Mouse (Mus musculus): ENCODE results near the gene Actr2. TPM values are rescaled to one million over a fixed set of nuclear protein-coding genes. Genes with fewer than 3 reads are reported as not detected.
"Not testable (repeated sequence)": the region's sequence is repeated elsewhere in the genome, so short reads cannot be mapped to it uniquely, and the experiment has no call there.

The Actr2 gene
- polyA plus RNA-seq, 1 experiment from 2014 or later, result 120 TPM

DNA sequence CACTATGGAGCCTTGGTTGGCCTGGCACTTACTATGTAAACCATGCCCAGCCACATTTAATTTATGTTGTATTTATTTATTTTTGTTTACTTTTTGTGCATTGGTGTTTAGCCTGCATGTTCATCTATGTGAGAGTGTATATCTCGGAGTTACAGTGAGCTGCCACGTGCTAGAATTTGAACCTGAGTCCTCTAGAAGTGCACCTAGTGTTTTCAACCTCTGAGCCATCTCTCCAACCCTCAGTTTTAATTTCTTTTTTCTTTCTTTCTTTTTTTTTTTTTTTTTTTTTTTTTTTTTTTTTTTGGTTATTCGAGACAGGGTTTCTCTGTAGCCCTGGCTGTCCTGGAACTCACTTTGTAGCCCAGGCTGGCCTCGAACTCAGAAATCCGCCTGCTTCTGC lies 81.7 kb downstream of the Actr2 start:
- WGBS, result 90% methylated on average over 5 of the region's 5 CpGs

DNA sequence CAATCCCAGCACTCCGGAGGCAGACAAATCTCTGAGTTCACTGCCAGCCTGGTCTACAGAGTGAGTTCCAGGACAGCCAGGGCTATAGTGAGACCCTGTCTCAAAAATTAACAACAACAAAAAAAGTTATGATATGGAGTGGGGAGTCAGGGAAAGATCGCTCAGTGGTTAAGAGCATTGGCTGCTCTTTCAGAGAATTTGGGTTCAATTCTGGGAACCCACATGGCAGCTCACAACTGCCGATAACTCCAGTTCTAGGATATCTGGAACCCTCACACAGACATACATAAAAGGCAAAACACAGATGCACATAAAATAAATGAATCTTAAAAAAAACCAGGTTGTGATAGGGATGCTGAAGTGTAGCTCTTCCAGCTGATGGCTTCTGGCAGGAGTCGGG lies 83.7 kb downstream of the Actr2 start:
- Histone ChIP-seq H3K27ac (ENCODE audit: low read length) (no peak overlapping the region), H3K9me3 (ENCODE audit: control insufficient read depth, low read length) (0 out of 2 replicates have a peak, but pooled peaks cover 3% of the 10 kb centered on the region), H3K9ac (ENCODE audit: low read length) (no peak overlapping the region), H3K36me3 (ENCODE audit: control insufficient read depth, insufficient read depth, low read length) (no peaks in the 10 kb centered on the region; the same call in 1 of the 2 replicates), H3K4me1 (replicated peaks; ENCODE audit: control insufficient read depth, insufficient read depth, low read length) (no peaks in the 10 kb centered on the region), H3K27me3 (ENCODE audit: control insufficient read depth, insufficient read depth, low read depth, low read length) (no peaks in the 10 kb centered on the region), H3K4me2 (ENCODE audit: low read depth, low read length) (no peak overlapping the region), H3K4me3 (ENCODE audit: low read length) (no peak overlapping the region)
- WGBS, result 86% methylated on average over 4 of the region's 4 CpGs
- ATAC-seq (ENCODE audit: low read depth), result no peak

More for the DNA sequence above, 81.7 kb downstream of the Actr2 start:
- H3K9me3 ChIP-seq (ENCODE audit: control insufficient read depth, low read length); H3K4me1 ChIP-seq (replicated peaks; ENCODE audit: control insufficient read depth, insufficient read depth, low read length); H3K4me2 ChIP-seq (ENCODE audit: low read depth, low read length); H3K36me3 ChIP-seq (ENCODE audit: control insufficient read depth, insufficient read depth, low read length); H3K9ac ChIP-seq (ENCODE audit: low read length); H3K27me3 ChIP-seq (ENCODE audit: control insufficient read depth, insufficient read depth, low read depth, low read length); ATAC-seq (ENCODE audit: low read depth); H3K27ac ChIP-seq (ENCODE audit: low read length); H3K4me3 ChIP-seq (ENCODE audit: low read length): not testable (repeated sequence)

DNA sequence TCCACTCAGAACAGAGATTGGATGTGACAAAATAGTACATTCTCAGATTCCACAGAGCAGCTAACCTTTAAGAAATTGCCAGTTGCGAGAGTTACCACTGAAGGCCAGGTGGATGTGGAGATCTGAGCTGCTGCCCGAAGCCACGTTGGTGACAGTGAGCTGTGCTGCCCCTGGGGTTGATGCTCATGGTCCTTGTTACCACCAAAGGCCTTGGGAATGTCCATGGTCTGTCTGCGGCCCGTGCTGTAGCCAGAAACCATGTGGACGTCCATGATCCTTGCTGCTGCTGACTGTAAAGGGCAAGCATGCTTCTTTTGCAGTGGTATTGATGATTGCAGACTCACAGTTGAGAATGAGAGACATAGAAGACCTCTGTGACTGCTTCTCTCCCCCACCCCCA lies 84.3 kb downstream of the Actr2 start:
- H3K4me3 ChIP-seq (ENCODE audit: low read length), result no peak overlapping the region
- 0 out of 2 replicates have a peak, but pooled peaks cover 3% of the 10 kb centered on the region for H3K9me3 ChIP-seq (ENCODE audit: control insufficient read depth, low read length)
- H3K27me3 ChIP-seq (ENCODE audit: control insufficient read depth, insufficient read depth, low read depth, low read length), result no peaks in the 10 kb centered on the region
- ATAC-seq (ENCODE audit: low read depth), result no peak
- H3K36me3 ChIP-seq (ENCODE audit: control insufficient read depth, insufficient read depth, low read length), result no peaks in the 10 kb centered on the region; the same call in 1 of the 2 replicates
- H3K4me1 ChIP-seq (replicated peaks; ENCODE audit: control insufficient read depth, insufficient read depth, low read length), result no peaks in the 10 kb centered on the region
- WGBS, result 84% methylated on average over 6 of the region's 6 CpGs
- H3K4me2 ChIP-seq (ENCODE audit: low read depth, low read length), result no peak overlapping the region
- H3K27ac ChIP-seq (ENCODE audit: low read length), result no peak overlapping the region
- H3K9ac ChIP-seq (ENCODE audit: low read length), result no peak overlapping the region

DNA sequence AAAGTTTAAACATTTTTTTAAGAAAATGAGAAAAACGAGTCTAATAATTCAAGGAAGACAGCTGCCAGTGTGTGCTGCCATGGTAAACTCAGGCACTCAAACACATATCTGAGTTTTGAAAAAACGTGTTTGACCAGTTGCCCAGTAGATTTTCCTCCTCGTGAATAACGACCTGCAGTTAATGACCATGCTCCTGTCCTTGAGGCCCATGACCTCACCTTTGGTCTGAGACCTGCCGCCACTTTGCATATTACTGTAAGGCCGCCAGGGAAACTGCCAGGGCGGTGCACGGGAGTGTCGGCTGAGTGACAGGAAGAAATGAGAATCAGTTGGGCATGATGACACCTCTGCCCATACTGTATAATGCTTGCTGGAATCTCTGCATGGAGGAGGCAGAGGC lies 85.0 kb downstream of the Actr2 start:
- no peak overlapping the region for H3K4me2 ChIP-seq (ENCODE audit: low read depth, low read length)
- H3K36me3 ChIP-seq (ENCODE audit: control insufficient read depth, insufficient read depth, low read length), result no peaks in the 10 kb centered on the region; the same call in 1 of the 2 replicates
- H3K27ac ChIP-seq (ENCODE audit: low read length), result no peak overlapping the region
- no peaks in the 10 kb centered on the region for H3K27me3 ChIP-seq (ENCODE audit: control insufficient read depth, insufficient read depth, low read depth, low read length)
- H3K9me3 ChIP-seq (ENCODE audit: control insufficient read depth, low read length), result 0 out of 2 replicates have a peak, but pooled peaks cover 3% of the 10 kb centered on the region
- no peak overlapping the region for H3K4me3 ChIP-seq (ENCODE audit: low read length)
- no peak for ATAC-seq (ENCODE audit: low read depth)
- H3K4me1 ChIP-seq (replicated peaks; ENCODE audit: control insufficient read depth, insufficient read depth, low read length), result no peaks in the 10 kb centered on the region
- H3K9ac ChIP-seq (ENCODE audit: low read length), result no peak overlapping the region
- 67% methylated on average over 9 of the region's 9 CpGs for WGBS

DNA sequence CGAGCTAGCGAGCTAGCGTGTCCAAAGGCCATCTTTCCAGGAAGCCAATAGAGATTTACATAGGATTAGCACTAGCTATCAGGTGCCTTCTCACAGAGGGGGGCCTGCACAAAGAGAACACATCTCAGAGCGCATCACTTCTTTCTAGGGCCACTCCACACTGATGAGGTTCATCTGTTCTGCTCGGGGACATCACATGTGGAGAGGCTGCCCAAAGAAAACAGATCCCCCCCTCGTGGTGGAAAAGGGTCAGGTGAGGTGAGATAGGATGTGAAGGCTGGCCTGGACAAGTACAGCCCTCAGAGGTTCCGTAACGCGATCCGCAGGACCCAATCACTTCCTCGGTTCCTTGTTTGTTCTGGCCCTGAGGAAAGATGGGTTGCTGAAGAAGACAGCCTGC lies 86.8 kb downstream of the Actr2 start:
- ATAC-seq (ENCODE audit: low read depth), result no peak
- H3K9me3 ChIP-seq (ENCODE audit: control insufficient read depth, low read length), result peaks cover 9% of the 10 kb centered on the region
- no peaks in the 10 kb centered on the region for H3K4me1 ChIP-seq (replicated peaks; ENCODE audit: control insufficient read depth, insufficient read depth, low read length)
- peaks cover 12% of the 10 kb centered on the region for H3K36me3 ChIP-seq (ENCODE audit: control insufficient read depth, insufficient read depth, low read length)
- H3K9ac ChIP-seq (ENCODE audit: low read length), result no peak overlapping the region
- no peak overlapping the region for H3K4me3 ChIP-seq (ENCODE audit: low read length)
- WGBS, result 56% methylated on average over 11 of the region's 11 CpGs
- no peak overlapping the region for H3K4me2 ChIP-seq (ENCODE audit: low read depth, low read length)
- no peaks in the 10 kb centered on the region for H3K27me3 ChIP-seq (ENCODE audit: control insufficient read depth, insufficient read depth, low read depth, low read length)
- no peak overlapping the region for H3K27ac ChIP-seq (ENCODE audit: low read length)

DNA sequence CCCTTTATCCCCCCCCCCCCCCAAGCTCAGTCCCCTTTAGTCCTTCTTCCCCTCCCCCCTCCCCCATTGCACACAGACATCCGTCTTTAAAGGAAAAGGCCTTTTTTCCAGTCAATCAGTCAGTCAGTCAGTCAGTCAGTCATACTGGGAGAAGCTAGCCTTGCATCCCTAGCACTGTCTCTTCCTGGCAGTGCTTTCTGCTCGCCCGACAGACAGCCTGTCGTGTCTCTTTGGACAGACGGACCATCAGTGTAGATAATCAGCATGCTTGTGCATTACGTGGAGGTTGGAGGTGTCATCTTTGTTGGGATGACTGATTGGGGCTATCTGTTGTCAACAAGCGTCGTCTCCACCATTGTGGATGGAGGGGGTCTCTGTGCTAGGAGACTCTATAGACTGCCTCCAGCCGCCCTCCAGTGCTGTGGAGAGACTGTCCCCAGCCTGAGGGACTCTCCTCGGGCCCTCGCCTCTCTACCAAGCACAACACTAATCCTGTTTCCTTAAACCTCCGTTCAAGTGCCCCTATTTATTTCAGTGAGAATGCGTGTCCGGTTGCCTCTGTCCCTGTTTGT lies 89.7 kb downstream of the Actr2 start:
- Histone ChIP-seq H3K4me3 (ENCODE audit: low read length) (no peak overlapping the region), H3K36me3 (ENCODE audit: control insufficient read depth, insufficient read depth, low read length) (peaks cover 41% of the 10 kb centered on the region), H3K9ac (ENCODE audit: low read length) (no peak overlapping the region), H3K27me3 (ENCODE audit: control insufficient read depth, insufficient read depth, low read depth, low read length) (no peaks in the 10 kb centered on the region), H3K4me2 (ENCODE audit: low read depth, low read length) (no peak overlapping the region), H3K4me1 (replicated peaks; ENCODE audit: control insufficient read depth, insufficient read depth, low read length) (no peaks in the 10 kb centered on the region), H3K9me3 (ENCODE audit: control insufficient read depth, low read length) (peaks cover 36% of the 10 kb centered on the region), H3K27ac (ENCODE audit: low read length) (no peak overlapping the region)
- no peak for ATAC-seq (ENCODE audit: low read depth)
- 92% methylated on average over 14 of the region's 14 CpGs for WGBS

DNA sequence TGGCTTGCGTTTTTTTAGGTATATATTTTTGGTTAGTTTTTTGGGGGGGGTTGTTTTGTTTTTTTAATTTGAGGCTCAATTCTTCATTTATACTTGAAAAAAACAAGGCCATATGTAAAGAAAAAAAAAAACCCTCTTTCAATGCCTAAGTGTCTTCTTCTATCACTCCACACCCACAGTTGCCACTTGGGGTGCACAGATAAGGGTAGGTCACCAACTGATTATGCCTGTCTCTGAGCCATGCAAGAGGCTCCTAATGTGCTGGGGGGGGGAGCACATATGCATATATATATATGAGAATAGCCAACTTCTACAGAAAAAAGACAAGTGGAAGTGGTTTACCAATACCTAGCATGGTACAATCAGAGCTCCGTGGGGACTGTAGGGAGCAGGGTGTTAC lies 90.3 kb downstream of the Actr2 start:
- no peak overlapping the region for H3K4me2 ChIP-seq (ENCODE audit: low read depth, low read length)
- H3K27ac ChIP-seq (ENCODE audit: low read length), result no peak overlapping the region
- no peaks in the 10 kb centered on the region for H3K27me3 ChIP-seq (ENCODE audit: control insufficient read depth, insufficient read depth, low read depth, low read length)
- peaks cover 37% of the 10 kb centered on the region for H3K9me3 ChIP-seq (ENCODE audit: control insufficient read depth, low read length)
- no peak for ATAC-seq (ENCODE audit: low read depth)
- WGBS, result 87% methylated on average over 2 of the region's 2 CpGs
- H3K4me3 ChIP-seq (ENCODE audit: low read length), result no peak overlapping the region
- H3K9ac ChIP-seq (ENCODE audit: low read length), result no peak overlapping the region
- H3K4me1 ChIP-seq (replicated peaks; ENCODE audit: control insufficient read depth, insufficient read depth, low read length), result no peaks in the 10 kb centered on the region
- peaks cover 45% of the 10 kb centered on the region for H3K36me3 ChIP-seq (ENCODE audit: control insufficient read depth, insufficient read depth, low read length)

DNA sequence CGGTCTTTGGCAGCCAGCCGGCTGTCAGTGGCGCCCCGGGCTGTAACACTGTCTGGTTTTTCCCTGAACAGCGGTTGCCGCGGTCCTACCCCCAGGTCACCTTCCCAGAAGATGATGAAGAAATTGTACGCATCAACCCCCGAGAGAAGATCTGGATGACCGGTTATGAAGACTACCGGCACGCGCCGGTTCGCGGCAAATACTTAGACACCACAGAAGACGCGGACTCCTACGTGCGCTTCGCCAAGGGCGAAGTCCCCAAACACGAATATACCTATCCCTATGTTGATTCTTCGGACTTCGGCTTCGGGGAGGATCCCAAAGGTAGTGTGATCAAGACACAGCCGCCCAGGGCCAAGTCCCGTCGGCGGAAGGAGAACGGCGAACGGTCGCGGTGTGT lies 92.0 kb downstream of the Actr2 start:
- 98% methylated on average over 35 of the region's 35 CpGs for WGBS
- H3K36me3 ChIP-seq (ENCODE audit: control insufficient read depth, insufficient read depth, low read length), result peaks cover 48% of the 10 kb centered on the region
- no peak overlapping the region for H3K9ac ChIP-seq (ENCODE audit: low read length)
- no peak overlapping the region for H3K27ac ChIP-seq (ENCODE audit: low read length)
- no peak for ATAC-seq (ENCODE audit: low read depth)
- H3K4me2 ChIP-seq (ENCODE audit: low read depth, low read length), result no peak overlapping the region
- H3K4me1 ChIP-seq (replicated peaks; ENCODE audit: control insufficient read depth, insufficient read depth, low read length), result no peaks in the 10 kb centered on the region
- H3K27me3 ChIP-seq (ENCODE audit: control insufficient read depth, insufficient read depth, low read depth, low read length), result no peaks in the 10 kb centered on the region
- no peak overlapping the region for H3K4me3 ChIP-seq (ENCODE audit: low read length)
- H3K9me3 ChIP-seq (ENCODE audit: control insufficient read depth, low read length), result peaks cover 37% of the 10 kb centered on the region

DNA sequence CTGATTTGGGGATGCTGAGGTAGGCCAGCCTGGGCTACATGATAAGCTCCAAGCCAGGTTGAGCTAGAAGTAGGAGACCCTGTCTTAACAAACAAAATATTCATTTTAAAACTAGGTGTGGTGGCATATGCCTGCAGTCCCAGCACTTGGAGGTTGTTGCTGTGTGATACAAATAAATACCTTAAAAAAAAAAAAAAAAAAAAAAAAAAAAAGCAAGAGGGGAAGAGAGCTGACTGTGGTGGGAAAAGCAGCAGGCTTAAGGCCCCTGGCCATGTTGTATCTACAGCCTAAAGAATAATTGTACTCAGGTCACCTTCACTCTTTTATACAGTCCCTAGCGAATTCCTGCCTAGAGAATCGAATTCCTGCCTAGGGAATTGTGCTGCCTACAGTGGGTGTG lies 93.8 kb downstream of the Actr2 start:
- WGBS, result 93% methylated on average over 2 of the region's 2 CpGs
- H3K4me3 ChIP-seq (ENCODE audit: low read length), result no peak overlapping the region
- no peaks in the 10 kb centered on the region for H3K4me1 ChIP-seq (replicated peaks; ENCODE audit: control insufficient read depth, insufficient read depth, low read length)
- no peak for ATAC-seq (ENCODE audit: low read depth)
- no peak overlapping the region for H3K9ac ChIP-seq (ENCODE audit: low read length)
- no peaks in the 10 kb centered on the region for H3K27me3 ChIP-seq (ENCODE audit: control insufficient read depth, insufficient read depth, low read depth, low read length)
- peaks cover 48% of the 10 kb centered on the region for H3K36me3 ChIP-seq (ENCODE audit: control insufficient read depth, insufficient read depth, low read length)
- H3K27ac ChIP-seq (ENCODE audit: low read length), result no peak overlapping the region
- H3K4me2 ChIP-seq (ENCODE audit: low read depth, low read length), result no peak overlapping the region
- peaks cover 37% of the 10 kb centered on the region for H3K9me3 ChIP-seq (ENCODE audit: control insufficient read depth, low read length)

DNA sequence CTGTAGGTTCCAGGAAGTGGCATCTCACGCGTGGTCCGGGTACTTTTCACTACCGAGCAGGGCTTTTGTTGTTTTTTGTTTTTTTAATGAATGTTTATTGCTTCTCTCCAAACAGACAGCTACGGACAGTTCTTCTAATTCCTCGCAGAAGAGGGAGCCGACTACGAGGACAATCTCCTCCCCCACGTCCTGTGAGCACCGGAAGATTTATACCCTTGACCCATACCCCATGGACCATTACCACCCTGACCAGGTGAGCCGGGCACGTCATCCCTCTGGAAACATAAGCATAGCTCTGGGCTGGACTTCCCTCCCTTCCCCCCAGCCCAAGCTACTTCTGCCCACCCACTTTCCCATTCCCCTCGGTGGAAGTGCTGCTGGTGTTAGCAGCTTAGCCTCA lies 94.8 kb downstream of the Actr2 start:
- H3K27me3 ChIP-seq (ENCODE audit: control insufficient read depth, insufficient read depth, low read depth, low read length), result no peaks in the 10 kb centered on the region
- 95% methylated on average over 13 of the region's 13 CpGs for WGBS
- no peak overlapping the region for H3K4me2 ChIP-seq (ENCODE audit: low read depth, low read length)
- no peak overlapping the region for H3K9ac ChIP-seq (ENCODE audit: low read length)
- H3K4me1 ChIP-seq (replicated peaks; ENCODE audit: control insufficient read depth, insufficient read depth, low read length), result no peaks in the 10 kb centered on the region
- H3K4me3 ChIP-seq (ENCODE audit: low read length), result no peak overlapping the region
- peaks cover 37% of the 10 kb centered on the region for H3K9me3 ChIP-seq (ENCODE audit: control insufficient read depth, low read length)
- no peak for ATAC-seq (ENCODE audit: low read depth)
- H3K27ac ChIP-seq (ENCODE audit: low read length), result no peak overlapping the region
- H3K36me3 ChIP-seq (ENCODE audit: control insufficient read depth, insufficient read depth, low read length), result peaks cover 48% of the 10 kb centered on the region

Measured in lung, embryonic 16.5 days (tissue).